Mouse (Mus musculus): ENCODE results near the gene Gabrd. TPM values are rescaled to one million over a fixed set of nuclear protein-coding genes. Genes with fewer than 3 reads are reported as not detected.
A peak's percentile ranks its signal among the peaks of the same experiment; 100 is the strongest.

Gabrd gene
- total and polyA plus RNA-seq, 3 experiments = 0.08 TPM; not detected in 2

DNA sequence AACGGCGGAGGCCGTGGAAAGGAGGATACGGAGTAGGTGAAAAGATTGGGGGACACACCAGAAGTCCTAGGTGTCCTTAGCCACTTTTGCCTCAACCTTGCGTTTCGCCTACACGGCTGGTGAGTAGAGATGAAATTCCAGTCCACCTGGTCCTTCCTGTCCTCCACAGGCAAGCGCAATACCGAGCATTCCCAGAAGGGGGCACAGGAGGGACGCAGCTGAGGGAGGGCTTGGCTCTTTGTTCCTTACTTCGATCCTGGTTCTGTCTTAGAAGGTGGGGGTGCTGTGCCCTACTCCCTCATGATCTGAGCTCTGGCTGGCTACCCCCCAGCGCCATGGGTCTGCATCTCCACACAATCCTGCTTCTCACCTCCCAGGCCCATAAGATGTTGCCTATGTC lies 29.2 kb downstream of the Gabrd start:
- TF ChIP-seq BHLHE40 (IDR thresholded peaks at IDR 0.05; ENCODE audit: low read depth, low read length) (no peak), SMC3 (IDR thresholded peaks at IDR 0.05; ENCODE audit: low read depth, low read length) (peak; percentile 80), TCF12 (IDR thresholded peaks at IDR 0.05; ENCODE audit: low read depth, low read length) (peak; percentile 30; the same call in 1 of the 2 replicates), PAX5 (IDR thresholded peaks at IDR 0.05; ENCODE audit: low read length) (no peak), CTCF (conservative IDR thresholded peaks at IDR 0.05 in 1 of 2, IDR thresholded peaks at IDR 0.05 in 1 of 2; ENCODE audit: low read depth in 2 of 2, low read length in 2 of 2) (peak; percentile 88 to 92), POLR2AphosphoS2 (IDR thresholded peaks at IDR 0.05; ENCODE audit: low read depth, low read length) (no peak), JUN (IDR thresholded peaks at IDR 0.05; ENCODE audit: insufficient read depth, low read depth, low read length) (no peak), EP300 (IDR thresholded peaks at IDR 0.05; ENCODE audit: low read length) (no peak), MAX (IDR thresholded peaks at IDR 0.05; ENCODE audit: low read length) (no peak), MEF2A (IDR thresholded peaks at IDR 0.05; ENCODE audit: borderline replicate concordance, low read depth, low read length) (no peak), ELF1 (IDR thresholded peaks at IDR 0.05; ENCODE audit: low read depth, low read length) (no peak), ZNF384 (IDR thresholded peaks at IDR 0.05; ENCODE audit: low read depth, low read length) (no peak), ZMIZ1 (IDR thresholded peaks at IDR 0.05; ENCODE audit: low read depth, low read length) (no peak), UBTF (IDR thresholded peaks at IDR 0.05; ENCODE audit: low read depth, low read length) (no peak), NELFE (IDR thresholded peaks at IDR 0.05; ENCODE audit: low read depth, low read length) (no peak), RAD21 (IDR thresholded peaks at IDR 0.05; ENCODE audit: low read depth, low read length) (peak; percentile 81), TBP (conservative IDR thresholded peaks at IDR 0.05; ENCODE audit: low read depth, low read length) (no peak), MYC (IDR thresholded peaks at IDR 0.05; ENCODE audit: low read depth, low read length) (no peak)
- in situ Hi-C loops (cut with MboI; ENCODE audit: low pct_ligation_motif_present, low pct_unique_long_range_greater_than_20kb, low sequenced_read_pairs) (loop anchor here (10.0 kb wide), 1 partner anchor 206 kb away; no protein-coding TSS in a partner anchor), dilution Hi-C loops (cut with MboI; ENCODE audit: extremely low pct_ligation_motif_present, extremely low pct_unique_long_range_greater_than_20kb, low sequenced_read_pairs) (no loop called here)
- Histone ChIP-seq H3K9me3 (replicated peaks; ENCODE audit: low read length) (no peaks in the 10 kb centered on the region), H3K4me3 (replicated peaks in 1 of 3; ENCODE audit: low read depth in 2 of 3, low read length in 2 of 3, poor library complexity in 1 of 3) (no peak overlapping the region), H3K27ac (ENCODE audit: insufficient read depth, low read depth) (no peak overlapping the region), H3K9ac (ENCODE audit: insufficient read depth, low read depth) (no peak overlapping the region), H3K4me1 (ENCODE audit: control insufficient read depth in 1 of 2, insufficient read depth in 2 of 2) (peaks cover 23 to 31% of the 10 kb centered on the region in 2 experiments), H3K36me3 (replicated peaks in 1 of 2; ENCODE audit: control insufficient read depth in 1 of 2, insufficient read depth in 1 of 2, low read length in 1 of 2) (no peaks in the 10 kb centered on the region), H3K4me2 (ENCODE audit: insufficient read depth, low read depth, poor library complexity, severe bottlenecking) (0 out of 2 replicates have a peak overlapping the region, but pooled peaks have one; percentile 4), H3K27me3 (replicated peaks) (peaks cover 38% of the 10 kb centered on the region), H3K79me2 (replicated peaks; ENCODE audit: control insufficient read depth, extremely low read depth, insufficient read depth, poor library complexity, severe bottlenecking) (no peaks in the 10 kb centered on the region)
- peak; percentile 57 for DNase-seq (ENCODE audit: extremely low read depth)

- Histone ChIP-seq H3K4me1 (ENCODE audit: control insufficient read depth in 1 of 2, insufficient read depth in 2 of 2) (peaks cover 24 to 31% of the 10 kb centered on the region in 2 experiments), H3K9me3 (replicated peaks; ENCODE audit: low read length) (no peaks in the 10 kb centered on the region), H3K27me3 (replicated peaks) (peaks cover 40% of the 10 kb centered on the region), H3K4me2 (ENCODE audit: insufficient read depth, low read depth, poor library complexity, severe bottlenecking) (0 out of 2 replicates have a peak overlapping the region, but pooled peaks have one; percentile 14), H3K36me3 (replicated peaks in 1 of 2; ENCODE audit: control insufficient read depth in 1 of 2, insufficient read depth in 1 of 2, low read length in 1 of 2) (no peaks in the 10 kb centered on the region), H3K4me3 (replicated peaks in 1 of 3; ENCODE audit: low read depth in 2 of 3, low read length in 2 of 3, poor library complexity in 1 of 3) (no peak overlapping the region), H3K79me2 (replicated peaks; ENCODE audit: control insufficient read depth, extremely low read depth, insufficient read depth, poor library complexity, severe bottlenecking) (no peaks in the 10 kb centered on the region), H3K27ac (ENCODE audit: insufficient read depth, low read depth) (no peak overlapping the region), H3K9ac (ENCODE audit: insufficient read depth, low read depth) (no peak overlapping the region)
- 0 out of 2 replicates have a peak, but pooled peaks have one; percentile 8 for TF ChIP-seq TBP (conservative IDR thresholded peaks at IDR 0.05; ENCODE audit: low read depth, low read length)
- no peak for TF ChIP-seq NELFE (IDR thresholded peaks at IDR 0.05; ENCODE audit: low read depth, low read length)
- TF ChIP-seq USF1 (IDR thresholded peaks at IDR 0.05; ENCODE audit: low read depth, low read length) = no peak
- no peak for TF ChIP-seq ELF1 (IDR thresholded peaks at IDR 0.05; ENCODE audit: low read depth, low read length)
- no peak for TF ChIP-seq USF2 (conservative IDR thresholded peaks at IDR 0.05; ENCODE audit: low read depth, low read length)
- peak; percentile 84 for TF ChIP-seq IRF4 (IDR thresholded peaks at IDR 0.05; ENCODE audit: low read depth, low read length)
- no peak for TF ChIP-seq UBTF (IDR thresholded peaks at IDR 0.05; ENCODE audit: low read depth, low read length)
- peak; percentile 74 for TF ChIP-seq NRF1 (IDR thresholded peaks at IDR 0.05; ENCODE audit: low read depth, low read length)
- TF ChIP-seq JUN (IDR thresholded peaks at IDR 0.05; ENCODE audit: insufficient read depth, low read depth, low read length) = no peak
- peak; percentile 60 for TF ChIP-seq EP300 (IDR thresholded peaks at IDR 0.05; ENCODE audit: low read length)
- in situ Hi-C loops (cut with MboI; ENCODE audit: low pct_ligation_motif_present, low pct_unique_long_range_greater_than_20kb, low sequenced_read_pairs) (loop anchor here (10.0 kb wide), 1 partner anchor 207 kb away; no protein-coding TSS in a partner anchor), dilution Hi-C loops (cut with MboI; ENCODE audit: extremely low pct_ligation_motif_present, extremely low pct_unique_long_range_greater_than_20kb, low sequenced_read_pairs) (no loop called here)
- DNase-seq (ENCODE audit: extremely low read depth) = peak; percentile 42
These were observed 30.2 kb downstream of the Gabrd start for GRCm38 (mm10) chr4:155367739-155368138.

Measured in CH12.LX (cell line).